Mouse (Mus musculus) stomach, embryonic 14.5 days (tissue): ENCODE results near the gene Pin1rt1. TPM values are rescaled to one million over a fixed set of nuclear protein-coding genes. Genes with fewer than 3 reads are reported as not detected.

Source experiments
- ATAC-seq: fragments of 200-750 bp; cut with Nextera tagmentation; 2 replicates; pipeline ENCODE4 v1.8.0; 2017; ENCODE audit warnings: low read depth, moderate TSS enrichment; ENCODE audit not compliant: insufficient number of reproducible peaks, insufficient read depth, low FRiP score
- H3K27ac ChIP-seq: fragments of 300-500 bp; sonication (generic); 2 replicates; pipeline ENCODE4 v1.5.1; 2014; ENCODE audit warnings: mild to moderate bottlenecking, low read length, moderate library complexity, mixed read lengths
- H3K27me3 ChIP-seq: fragments of 300-500 bp; sonication (generic); 2 replicates; pipeline ENCODE4 v1.6.1; 2014; ENCODE audit warnings: low read length, control low read depth, mixed read lengths; ENCODE audit not compliant: control insufficient read depth, insufficient read depth
- H3K36me3 ChIP-seq: fragments of 300-500 bp; sonication (generic); 2 replicates; pipeline ENCODE4 v1.6.1; 2014; ENCODE audit warnings: mild to moderate bottlenecking, control low read depth, low read length, moderate library complexity, mixed read lengths; ENCODE audit not compliant: control insufficient read depth, insufficient read depth
- H3K4me1 ChIP-seq: fragments of 300-500 bp; sonication (generic); 2 replicates; pipeline ENCODE4 v1.6.1; 2014; ENCODE audit warnings: low read length, control low read depth, mixed read lengths; ENCODE audit not compliant: control insufficient read depth, insufficient read depth
- H3K4me2 ChIP-seq: fragments of 300-500 bp; sonication (generic); replicated peaks from 2 replicates; pipeline ENCODE4 v1.6.1; 2014; ENCODE audit warnings: low read depth, low read length, control low read depth
- H3K4me3 ChIP-seq: fragments of 300-500 bp; sonication (generic); 2 replicates; pipeline ENCODE4 v1.5.1; 2014; ENCODE audit warnings: low read depth, low read length, control low read depth
- H3K9ac ChIP-seq: fragments of 300-500 bp; sonication (generic); replicated peaks from 2 replicates; pipeline ENCODE4 v1.6.1; 2014; ENCODE audit warnings: low read depth, mild to moderate bottlenecking, control low read depth, low read length, moderate library complexity, mixed read lengths
- H3K9me3 ChIP-seq: fragments of 300-500 bp; sonication (generic); 2 replicates; pipeline ENCODE4 v1.6.1; 2016; ENCODE audit warnings: low read depth, low read length, control low read depth; ENCODE audit not compliant: control insufficient read depth
- WGBS: fragments of 180-500 bp; shearing (Covaris S2); extraction: QIAGEN DNeasy Blood & Tissue Kit; methylation state at CpG from one replicate; pipeline ENCODE4 v1.1.7; 2014; 5-methylcytosine and 5-hydroxymethylcytosine counted together
- polyA plus RNA-seq: library from polyadenylated mRNA; unstranded; fragments of >200 nt; fragmentation: Nextera tagmentation; extraction: Ambion mirVana; gene quantifications from 2 replicates; pipeline ENCODE4 v1.2.1, GENCODE M21; 2014

The Pin1rt1 gene
- polyA plus RNA-seq, 1 experiment from 2014 or later = not detected

DNA sequence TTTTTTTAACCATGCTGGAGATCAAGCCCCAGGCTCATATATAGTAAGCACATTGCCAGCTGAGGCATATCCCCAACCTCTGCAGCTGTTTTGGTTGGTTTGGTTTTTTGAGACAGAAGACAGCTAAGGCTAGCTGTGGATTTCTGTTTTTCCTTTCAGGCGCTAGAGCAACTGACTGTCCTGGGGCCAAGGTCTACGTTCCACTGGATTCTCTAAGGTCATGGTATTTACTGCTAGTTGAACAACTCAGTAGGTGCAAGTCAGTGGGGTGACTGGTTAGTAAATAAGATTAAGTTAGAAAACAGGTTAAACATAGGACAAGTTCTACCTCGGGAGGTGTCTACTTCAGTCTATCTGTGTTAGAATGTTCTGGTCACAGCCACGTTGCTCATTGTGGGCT, 31.4 kb downstream of the Pin1rt1 start:
- WGBS = 90% methylated on average over 4 of the region's 4 CpGs
- Histone ChIP-seq H3K27ac (no peak overlapping the region), H3K4me2 (no peak overlapping the region), H3K9ac (no peak overlapping the region), H3K36me3 (no peaks in the 10 kb centered on the region), H3K27me3 (no peaks in the 10 kb centered on the region), H3K4me3 (no peak overlapping the region), H3K9me3 (no peaks in the 10 kb centered on the region), H3K4me1 (no peaks in the 10 kb centered on the region)
- ATAC-seq = no peak

DNA sequence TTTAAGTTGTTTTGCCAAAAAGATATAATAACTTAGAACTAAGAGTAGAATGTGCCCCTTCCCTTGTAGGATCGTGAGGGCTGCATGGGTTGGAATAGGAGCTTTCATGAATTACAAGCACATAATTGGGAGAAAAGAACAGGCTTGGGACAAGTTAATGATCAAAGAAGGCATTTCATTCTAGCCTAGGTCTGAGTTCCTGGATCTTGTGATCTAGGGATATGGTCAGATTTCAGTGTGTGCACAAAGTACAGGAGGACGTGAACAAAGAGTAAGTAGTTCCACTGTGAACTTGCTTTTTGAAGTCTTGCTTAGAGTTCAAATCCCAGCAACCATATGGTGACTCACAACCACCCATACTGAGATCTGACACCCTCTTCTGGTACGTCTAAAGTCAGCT, 38.9 kb downstream of the Pin1rt1 start:
- Histone ChIP-seq H3K4me3 (no peak overlapping the region), H3K27me3 (no peaks in the 10 kb centered on the region), H3K9me3 (no peaks in the 10 kb centered on the region), H3K9ac (no peak overlapping the region), H3K27ac (no peak overlapping the region), H3K4me2 (no peak overlapping the region), H3K36me3 (no peaks in the 10 kb centered on the region), H3K4me1 (no peaks in the 10 kb centered on the region)
- WGBS = 82% methylated on average over 3 of the region's 3 CpGs
- no peak for ATAC-seq

DNA sequence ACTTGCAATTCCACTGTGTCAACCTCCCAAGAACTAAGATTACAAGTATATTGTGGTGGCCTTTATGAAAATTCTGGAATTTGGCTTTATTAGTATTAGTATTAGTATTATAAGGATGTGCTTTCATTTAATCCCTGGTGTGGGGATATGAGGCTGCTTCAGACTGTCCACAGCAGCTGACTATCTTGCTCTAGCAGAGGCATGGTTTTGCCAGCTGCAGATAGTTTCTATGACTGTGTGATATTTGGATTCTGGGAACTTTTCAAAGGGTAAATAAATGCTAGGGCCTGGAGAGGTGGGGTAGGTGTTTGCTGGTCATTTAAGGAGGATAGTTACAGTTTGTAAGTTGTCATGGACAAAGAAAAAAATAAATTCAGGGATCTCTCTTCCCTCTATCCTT, 44.5 kb downstream of the Pin1rt1 start:
- Histone ChIP-seq H3K4me1 (no peaks in the 10 kb centered on the region), H3K9ac (no peak overlapping the region), H3K9me3 (no peaks in the 10 kb centered on the region), H3K4me3 (no peak overlapping the region), H3K36me3 (no peaks in the 10 kb centered on the region), H3K27ac (no peak overlapping the region), H3K4me2 (no peak overlapping the region), H3K27me3 (no peaks in the 10 kb centered on the region)
- ATAC-seq = no peak

DNA sequence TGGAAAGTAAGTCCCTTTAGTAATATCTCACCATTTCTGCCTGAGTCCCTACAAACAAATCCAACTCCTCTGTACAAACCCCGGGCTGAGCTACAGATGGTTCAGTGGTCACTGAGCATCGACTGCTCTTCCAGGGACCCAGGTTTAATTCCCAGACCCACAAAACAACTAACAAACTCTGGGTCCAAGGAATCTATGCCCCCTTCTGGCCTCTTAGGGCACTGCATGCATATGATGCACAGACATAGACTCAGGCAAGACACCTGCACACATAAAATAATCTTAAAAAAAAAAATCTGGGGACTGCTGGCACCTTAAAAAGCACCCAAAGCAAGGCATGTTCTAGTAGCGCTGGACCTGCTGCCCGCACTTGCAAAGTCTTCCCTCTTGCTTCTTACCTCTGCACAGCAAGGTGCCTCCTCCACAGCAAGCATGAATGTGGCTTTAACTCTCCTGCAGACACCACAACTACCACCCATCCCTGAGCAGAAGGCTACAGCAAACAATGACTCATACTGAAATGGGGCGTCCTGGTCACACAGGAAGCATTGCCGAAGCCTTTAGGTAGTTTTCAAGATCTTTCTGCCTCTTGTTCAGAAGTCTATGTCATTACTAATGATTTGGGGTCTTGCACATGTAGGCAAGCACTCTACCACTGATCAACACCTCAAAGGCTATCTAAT, 46.9 kb downstream of the Pin1rt1 start:
- Histone ChIP-seq H3K9ac (no peak overlapping the region), H3K4me3 (no peak overlapping the region), H3K27me3 (no peaks in the 10 kb centered on the region), H3K4me2 (no peak overlapping the region), H3K9me3 (no peaks in the 10 kb centered on the region), H3K4me1 (no peaks in the 10 kb centered on the region), H3K27ac (no peak overlapping the region), H3K36me3 (peaks cover 18% of the 10 kb centered on the region)
- ATAC-seq = no peak
- WGBS = 78% methylated on average over 6 of the region's 6 CpGs

Other genes with a start within 250 kb of the Pin1rt1 start
- 23.9 and 26.7 TPM in 2 replicates for gene Hipk3, start 221.9 kb downstream of the Pin1rt1 start, polyA plus RNA-seq
- 71.1 and 73.9 TPM in 2 replicates for gene Cstf3, start 125.9 kb downstream of the Pin1rt1 start, polyA plus RNA-seq
- 46.1 and 55.2 TPM in 2 replicates for gene Tcp11l1, start 4.2 kb downstream of the Pin1rt1 start, polyA plus RNA-seq
- gene Depdc7, start 26.5 kb upstream of the Pin1rt1 start, polyA plus RNA-seq = 10.7 and 11.3 TPM in 2 replicates
- gene Qser1, start 100.4 kb upstream of the Pin1rt1 start, polyA plus RNA-seq = 18.9 and 19.7 TPM in 2 replicates
- 6.5 and 6.6 TPM in 2 replicates for gene Prrg4, start 133.5 kb upstream of the Pin1rt1 start, polyA plus RNA-seq
- gene Ccdc73, start 151.4 kb upstream of the Pin1rt1 start, polyA plus RNA-seq = 6.6 and 9.2 TPM in 2 replicates